Mouse (Mus musculus): ENCODE measurements around the gene Mydgf.

Mydgf gene

DNA sequence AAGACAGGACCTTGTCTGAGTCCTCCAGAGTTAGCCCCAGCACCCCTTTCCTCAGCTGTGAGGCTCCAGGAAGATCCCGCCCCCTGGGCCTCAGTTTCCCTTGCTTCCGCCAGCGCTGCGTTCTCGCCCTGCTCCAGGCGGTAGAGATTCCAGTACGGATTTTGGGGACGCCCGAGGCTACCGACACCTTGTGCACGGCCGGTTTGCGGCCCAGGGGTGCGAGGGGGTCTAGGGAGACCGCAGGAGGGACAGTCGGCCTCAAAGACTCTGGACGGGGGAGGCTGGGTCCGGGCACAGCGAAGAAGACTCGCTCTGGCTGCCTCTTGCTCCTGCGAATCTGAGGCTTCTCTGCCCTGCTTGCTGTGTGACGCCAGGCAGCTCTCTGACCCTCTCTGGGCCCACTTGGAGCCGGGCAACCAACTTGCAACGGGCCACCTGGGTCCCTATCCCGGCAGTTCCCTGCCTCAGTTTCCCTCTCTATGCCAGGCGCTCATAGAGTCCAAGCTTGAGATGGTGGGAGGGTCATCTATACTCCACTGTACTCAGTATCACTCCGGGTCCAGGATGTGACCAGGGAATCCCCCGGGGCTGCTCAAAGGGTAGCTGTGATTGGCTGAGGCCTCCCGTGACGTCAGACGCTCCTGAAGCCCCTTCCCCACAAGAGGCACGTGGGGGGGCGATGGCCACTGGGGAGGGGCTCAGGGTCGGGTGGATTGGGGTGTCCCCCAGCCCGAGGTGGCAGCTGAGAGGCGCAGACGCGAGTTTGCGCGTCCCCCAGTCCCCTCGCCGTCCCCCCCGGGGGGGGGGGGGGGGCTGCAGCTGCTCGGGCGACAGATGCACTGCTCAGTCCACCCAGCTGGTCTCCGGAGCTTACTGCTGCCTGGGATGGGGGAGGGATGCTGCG is 41.8 kb downstream of the Mydgf start:
- no peak for DNase-seq (ENCODE audit: low spot score)

DNA sequence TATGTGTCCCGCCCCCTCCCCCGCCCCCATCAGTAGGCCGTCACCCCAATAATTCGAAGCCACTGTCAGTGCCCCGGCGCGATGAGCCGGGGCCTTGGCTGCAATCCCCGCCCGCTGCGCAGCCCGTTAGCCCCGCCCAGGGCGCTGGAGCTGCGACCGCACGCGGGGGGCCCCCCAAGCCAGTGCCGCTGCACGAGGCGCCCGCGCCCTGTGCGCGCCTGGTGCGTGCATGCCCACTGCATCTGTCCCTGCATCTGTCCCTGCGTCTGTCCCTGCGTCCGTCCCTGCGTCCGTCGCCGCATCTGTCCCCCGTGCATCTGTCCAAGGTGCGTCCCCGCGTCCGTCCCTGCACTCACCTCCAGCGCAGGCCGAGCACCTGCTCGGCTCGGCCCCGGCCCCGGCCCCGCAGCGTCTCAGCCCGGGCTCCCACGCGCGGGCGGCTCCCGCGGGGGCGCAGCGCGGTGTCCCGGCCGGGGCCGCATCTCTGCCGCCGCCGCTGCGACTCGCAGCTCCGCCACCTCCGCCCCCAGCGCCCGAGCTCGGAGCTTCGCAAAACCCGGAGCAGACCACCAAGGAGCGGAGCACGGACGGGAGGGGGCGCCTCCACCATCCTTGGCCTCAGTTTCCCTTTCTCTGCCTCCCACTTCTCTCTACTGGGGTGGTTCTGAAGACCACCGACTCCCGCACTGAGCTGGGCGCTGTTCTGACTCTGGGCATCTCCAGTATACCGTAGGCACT is 43.7 kb downstream of the Mydgf start, which contains the start of gene Sema6b:
Sema6b (minus strand) TSS at position 486 of the 738 bp plus-strand sequence.
- DNase-seq (ENCODE audit: low spot score), result peak; percentile 46

- no peak for DNase-seq (ENCODE audit: low spot score)
Measured at GRCm38 (mm10) chr17:56139355-56139754, 44.4 kb downstream of the Mydgf start.

DNA sequence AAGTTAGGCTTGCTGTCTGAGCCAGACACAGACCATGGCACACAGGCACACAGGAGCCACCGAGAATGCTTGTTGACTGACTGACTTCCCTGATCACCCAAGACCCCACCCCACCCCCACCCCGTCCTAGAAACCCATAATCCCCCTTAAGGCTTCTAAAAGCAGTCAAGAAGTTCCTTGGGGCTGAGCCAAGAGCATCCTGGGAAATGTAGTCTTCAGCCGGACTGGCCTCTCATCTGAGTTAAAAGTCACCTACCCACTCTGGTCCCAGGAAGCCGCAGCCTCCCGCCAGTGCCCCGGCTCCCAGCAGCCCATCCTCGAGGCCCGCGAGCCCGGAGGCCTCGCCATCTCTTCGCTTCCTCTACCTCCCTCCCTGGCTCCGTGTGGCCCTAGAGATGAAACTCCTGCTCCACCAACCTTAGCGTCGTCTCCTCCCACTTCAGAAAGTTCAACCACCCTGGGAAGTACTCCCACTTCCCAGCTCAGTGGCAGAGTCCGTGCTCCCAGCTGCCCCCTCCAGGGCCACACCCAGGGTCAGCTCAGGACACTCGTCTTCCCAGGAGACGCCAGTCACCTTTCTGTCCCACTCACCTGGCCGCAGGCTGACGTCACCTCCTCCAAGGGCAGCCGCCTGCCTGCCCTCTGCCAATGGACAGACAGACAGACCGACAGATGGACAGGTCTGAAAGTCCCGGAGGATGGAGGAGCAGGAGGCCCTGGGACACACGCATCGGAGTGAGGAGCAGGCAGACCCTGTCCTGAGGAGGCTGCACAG is 45.7 kb downstream of the Mydgf start:
- DNase-seq (ENCODE audit: low spot score), result no peak

GRCm38 (mm10) chr17:56136558-56136957 is 47.2 kb downstream of the Mydgf start:
- DNase-seq (ENCODE audit: low spot score), result no peak

DNA sequence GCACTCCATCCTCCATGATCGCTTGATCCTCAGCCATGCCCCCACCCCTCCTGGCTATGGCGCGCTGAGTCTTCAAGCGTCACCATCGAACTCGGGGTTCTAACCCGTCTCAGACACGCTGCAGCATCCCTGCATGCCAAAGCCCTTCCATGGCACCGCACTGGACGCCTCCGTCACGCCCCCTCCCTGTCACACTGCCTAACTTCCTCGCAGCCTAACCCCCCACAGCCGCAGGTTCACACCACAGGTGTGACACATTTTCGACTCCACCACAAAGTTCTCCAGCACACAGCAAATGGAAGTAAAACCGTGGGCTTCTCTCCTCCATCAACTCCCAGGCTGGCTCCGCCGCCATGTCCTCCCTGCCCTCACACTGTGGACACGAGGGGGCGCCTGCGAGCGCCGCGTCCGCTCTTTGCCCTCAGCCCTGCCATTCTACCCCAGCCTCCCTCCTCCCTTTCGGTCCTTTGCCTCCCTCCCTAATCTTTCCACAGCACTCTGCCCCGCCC is 49.2 kb downstream of the Mydgf start:
- peak; percentile 68 for DNase-seq (ENCODE audit: low spot score)

- DNase-seq (ENCODE audit: low spot score), result peak; percentile 41
Measured at GRCm38 (mm10) chr17:56133457-56134363, 50.0 kb downstream of the Mydgf start.

DNA sequence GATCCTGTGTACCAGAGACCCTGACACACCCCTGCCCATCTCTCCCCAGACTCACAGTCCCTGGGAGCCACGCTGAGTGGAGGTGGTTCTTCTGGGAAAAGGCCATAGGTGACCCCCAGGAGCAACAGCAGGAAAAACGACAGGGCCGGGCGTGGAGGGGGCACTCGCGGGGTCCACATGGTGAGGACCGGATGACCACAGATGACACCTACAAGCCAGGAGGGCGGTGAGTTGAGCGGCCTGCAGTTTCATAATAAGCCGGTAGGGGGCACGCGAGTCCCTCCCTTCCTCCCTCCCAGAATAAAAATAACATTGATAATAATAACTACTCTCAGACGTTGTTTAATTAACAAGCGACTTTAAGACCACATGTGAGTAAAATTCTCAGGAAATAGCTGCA is 51.1 kb downstream of the Mydgf start:
- peak; percentile 53 for DNase-seq (ENCODE audit: low spot score)

- DNase-seq (ENCODE audit: low spot score), result peak; percentile 75
Measured at GRCm38 (mm10) chr17:56131814-56132213, 51.9 kb downstream of the Mydgf start.

DNA sequence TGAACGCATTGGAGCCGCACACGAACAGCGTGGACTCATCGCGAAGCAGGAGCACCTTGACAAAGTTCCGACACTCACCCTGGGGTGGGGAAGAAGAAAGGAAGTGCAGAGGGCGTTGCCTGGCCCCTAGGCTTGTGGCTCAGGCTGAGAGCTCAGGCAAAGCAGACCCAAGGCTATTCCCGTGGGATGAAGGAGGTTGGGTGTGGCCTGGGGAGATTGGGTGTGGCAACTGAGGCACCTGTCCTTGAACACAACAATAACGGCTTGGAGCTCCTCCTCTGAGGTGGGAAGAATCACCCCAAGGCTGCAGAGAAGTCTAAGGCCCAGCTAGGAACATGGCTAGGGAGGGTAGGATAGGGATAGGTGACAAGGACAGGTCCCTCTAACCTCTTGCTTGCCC is 52.6 kb downstream of the Mydgf start:
- DNase-seq (ENCODE audit: low spot score), result no peak

GRCm38 (mm10) chr17:56128246-56128645 is 55.5 kb downstream of the Mydgf start:
- no peak for DNase-seq (ENCODE audit: low spot score)

GRCm38 (mm10) chr17:56126175-56126574 is 57.5 kb downstream of the Mydgf start:
- DNase-seq (ENCODE audit: low spot score), result no peak
